Mouse (Mus musculus): Measurements from ENCODE around the gene Rnf169.
A peak's percentile ranks its signal among the peaks of the same experiment; 100 is the strongest.

The Rnf169 gene

GRCm38 (mm10) chr7:99979546-99980131, 609 bp downstream of the Rnf169 start:
- DNase-seq (ENCODE audit: low spot score in 2 of 2) = peak; percentile 59 to 66

GRCm38 (mm10) chr7:99979081-99979480, 1.2 kb downstream of the Rnf169 start:
- DNase-seq (ENCODE audit: low spot score in 2 of 2) = no peak

GRCm38 (mm10) chr7:99978041-99978440, 2.2 kb downstream of the Rnf169 start:
- no peak for DNase-seq (ENCODE audit: low spot score in 2 of 2)

- peak in 1 of 2 experiments; percentile 6 for DNase-seq (ENCODE audit: low spot score in 2 of 2)
Observed at GRCm38 (mm10) chr7:99975819-99976575, 4.3 kb downstream of the Rnf169 start.

DNA sequence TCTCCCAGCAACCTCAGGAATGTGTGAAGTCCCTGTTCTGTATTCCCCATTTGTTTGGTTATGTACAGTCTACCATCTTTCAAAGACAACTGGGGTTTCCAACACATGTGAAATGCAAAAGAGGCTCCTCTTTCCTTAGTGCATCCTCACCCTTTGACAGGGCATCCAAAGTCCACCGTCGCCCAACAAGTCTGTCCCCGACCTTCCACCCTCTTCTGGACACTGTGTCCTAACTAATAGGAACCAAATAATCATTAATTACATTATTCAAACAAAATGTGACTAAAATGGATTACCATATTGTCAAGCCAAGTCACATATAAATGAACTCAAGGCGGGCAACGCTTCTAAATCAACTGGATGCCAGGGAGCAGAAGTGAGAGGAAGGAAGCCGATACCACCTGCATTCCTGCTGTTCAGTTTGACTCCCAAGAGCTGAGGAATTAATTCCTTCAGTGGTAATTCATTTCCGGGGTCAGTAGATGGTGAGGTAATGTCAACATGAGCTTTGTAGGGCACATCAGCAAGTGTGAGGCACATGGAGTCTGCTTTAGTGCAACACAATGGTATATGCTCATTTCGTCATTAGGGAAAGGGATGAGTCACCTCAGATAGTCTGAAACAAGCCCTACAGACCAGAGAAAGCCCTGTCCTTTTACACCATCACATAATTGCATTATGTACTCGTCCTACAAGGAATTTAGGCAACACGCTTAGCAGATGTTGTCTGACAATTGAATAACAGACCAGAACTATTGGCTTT, 5.9 kb downstream of the Rnf169 start:
- DNase-seq (ENCODE audit: low spot score in 2 of 2) = peak in 1 of 2 experiments; percentile 14

- peak in 1 of 2 experiments; percentile 16 for DNase-seq (ENCODE audit: low spot score in 2 of 2)
Observed at GRCm38 (mm10) chr7:99972912-99973311, 7.3 kb downstream of the Rnf169 start.

- no peak for DNase-seq (ENCODE audit: low spot score in 2 of 2)
Observed at GRCm38 (mm10) chr7:99971926-99972325, 8.3 kb downstream of the Rnf169 start.

DNA sequence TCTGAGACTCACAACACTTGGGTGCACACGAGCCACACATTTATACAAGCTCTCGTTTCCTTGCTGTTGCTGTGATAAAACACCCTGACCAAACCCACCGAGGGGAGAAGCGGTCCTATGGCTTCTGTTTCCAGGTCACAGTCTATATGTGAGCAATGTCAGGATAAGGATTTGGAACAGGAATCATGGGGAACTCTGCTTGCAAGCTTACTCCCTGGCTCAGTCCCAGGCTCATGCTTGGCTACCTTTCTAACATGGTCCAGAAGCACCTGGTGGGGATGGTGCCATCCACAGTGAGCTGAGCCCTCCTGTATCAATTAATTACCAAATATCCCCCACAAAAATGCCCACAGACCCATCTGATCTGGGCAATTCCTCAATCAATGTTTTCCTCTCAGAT, 11.1 kb downstream of the Rnf169 start:
- peak in 1 of 2 experiments; percentile 21 for DNase-seq (ENCODE audit: low spot score in 2 of 2)

- DNase-seq (ENCODE audit: low spot score in 2 of 2) = peak in 1 of 2 experiments; percentile 16
Observed at GRCm38 (mm10) chr7:99966011-99966721, 14.1 kb downstream of the Rnf169 start.

DNA sequence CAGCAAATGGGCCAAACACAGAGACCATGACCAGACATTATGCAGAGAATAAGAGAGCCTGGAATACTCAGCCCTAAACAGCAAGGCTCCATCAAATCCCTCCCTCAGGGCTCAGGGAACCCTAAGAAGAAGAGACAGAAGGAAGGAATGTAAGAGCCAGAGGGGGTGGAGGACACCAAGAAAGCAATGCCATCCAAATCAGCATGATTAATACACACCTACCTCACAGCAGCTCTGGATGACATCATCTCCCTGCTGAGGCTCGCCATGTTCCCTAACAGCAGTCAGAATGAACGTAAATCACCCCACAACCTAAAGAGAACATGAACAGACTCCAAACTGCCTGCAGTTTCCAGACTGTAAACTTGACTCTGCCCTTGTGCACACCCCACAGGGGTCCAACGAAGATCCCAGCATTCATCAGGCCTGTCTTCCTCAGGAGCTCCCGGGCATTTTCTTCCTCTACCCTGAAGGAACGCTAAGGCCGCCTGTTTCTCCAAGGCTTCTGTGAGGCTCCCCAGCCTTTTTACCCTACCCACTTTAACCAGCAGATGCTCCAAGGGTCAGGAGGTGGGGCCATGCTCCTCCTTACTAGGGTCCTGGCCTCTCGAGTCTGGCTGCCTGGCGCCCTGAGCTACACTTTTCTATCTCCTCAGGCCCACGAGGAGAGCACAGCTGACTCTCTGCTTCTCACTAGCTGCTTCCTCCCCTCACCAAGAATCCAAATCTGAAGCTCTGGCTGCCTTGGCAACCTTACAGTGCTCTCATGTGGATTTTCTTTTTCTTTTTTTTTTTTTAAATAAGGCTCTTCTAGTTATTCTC, 15.0 kb downstream of the Rnf169 start:
- peak; percentile 81 to 89 for DNase-seq (ENCODE audit: low spot score in 2 of 2)

DNA sequence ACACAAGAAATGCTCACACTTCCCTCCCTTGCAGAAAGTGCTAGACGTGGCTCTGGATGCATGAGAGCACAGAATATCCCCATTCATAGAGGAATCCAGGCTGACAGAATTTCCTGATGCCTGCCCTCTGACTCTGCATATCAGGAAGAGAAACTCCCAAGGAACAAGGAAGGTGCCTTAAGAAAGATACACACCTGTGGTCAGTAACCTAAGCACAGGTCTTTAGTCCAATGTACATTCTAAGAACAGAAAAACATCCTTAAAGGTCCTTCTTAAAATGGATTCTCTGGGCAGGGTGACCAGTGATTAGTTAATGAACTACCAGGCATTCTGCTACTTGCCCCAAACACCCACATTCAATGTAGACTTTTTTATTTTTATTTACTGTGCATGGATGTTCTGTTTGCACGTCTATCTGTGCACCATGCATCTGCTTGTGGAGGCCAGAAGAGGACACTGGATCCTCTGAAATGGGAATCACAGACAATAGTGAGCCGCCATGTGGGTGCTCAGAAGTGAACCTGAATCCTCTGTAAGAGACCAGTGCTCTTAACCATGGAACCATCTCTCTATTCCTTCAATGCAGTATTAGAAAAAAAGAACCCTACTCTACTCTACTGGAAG, 16.9 kb downstream of the Rnf169 start:
- DNase-seq (ENCODE audit: low spot score in 2 of 2) = peak in 1 of 2 experiments; percentile 26

DNA sequence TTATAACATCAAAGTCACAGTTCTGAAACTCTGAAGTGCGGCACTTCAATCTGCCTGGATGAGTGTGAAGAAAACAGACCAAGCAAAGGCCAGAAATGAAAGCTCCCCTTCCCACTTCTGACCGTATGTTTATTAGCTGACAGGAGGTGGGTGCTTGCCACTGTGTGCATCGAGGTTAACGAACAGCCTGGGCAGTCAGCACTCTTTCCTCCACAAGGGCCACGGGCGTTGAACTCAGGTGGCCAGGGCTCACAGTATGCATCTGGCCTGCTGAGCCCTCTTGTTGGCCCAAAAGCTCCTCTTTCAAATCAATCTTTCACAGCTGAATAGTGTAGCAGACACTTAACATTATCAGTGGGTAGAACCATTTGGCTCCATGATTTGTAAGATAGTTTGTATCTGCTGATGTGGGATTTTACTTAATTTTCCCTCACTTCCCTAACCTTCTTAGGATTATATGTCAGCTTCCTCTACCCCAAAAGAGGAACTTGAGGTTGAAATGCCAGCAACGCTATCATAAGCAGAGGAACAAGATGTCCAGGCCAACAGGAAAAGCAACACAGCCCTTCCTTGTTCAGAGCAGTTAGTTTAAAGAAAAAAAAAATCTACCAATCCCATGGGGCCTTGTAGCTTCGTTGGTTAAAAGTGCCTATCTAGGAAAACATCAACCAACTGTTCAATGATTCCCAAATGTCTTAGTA, 17.6 kb downstream of the Rnf169 start:
- DNase-seq (ENCODE audit: low spot score in 2 of 2) = peak in 1 of 2 experiments; percentile 26

DNA sequence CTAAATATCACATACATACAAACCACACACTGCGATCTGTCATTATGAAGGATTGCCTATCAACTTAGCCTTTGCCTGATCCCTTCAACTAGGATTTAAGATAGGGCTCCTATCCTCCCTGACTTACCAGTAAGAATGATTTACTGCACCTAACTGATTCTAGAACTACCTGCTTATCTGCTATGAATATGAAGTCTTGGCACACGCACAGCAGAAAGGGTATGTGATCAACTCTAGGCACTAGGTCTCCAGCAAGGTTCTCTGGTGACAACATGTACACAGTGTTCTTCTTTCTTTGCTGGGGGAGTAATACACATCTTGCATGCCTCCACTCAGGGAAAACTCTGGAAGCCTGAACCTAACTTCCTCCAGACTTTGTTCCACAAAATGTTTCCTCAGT, 18.7 kb downstream of the Rnf169 start:
- peak in 1 of 2 experiments; percentile 14 for DNase-seq (ENCODE audit: low spot score in 2 of 2)

GRCm38 (mm10) chr7:99960571-99960970, 19.7 kb downstream of the Rnf169 start:
- DNase-seq (ENCODE audit: low spot score in 2 of 2) = peak in 1 of 2 experiments; percentile 17

- DNase-seq (ENCODE audit: low spot score in 2 of 2) = peak in 1 of 2 experiments; percentile 38
Observed at GRCm38 (mm10) chr7:99957226-99957965, 22.9 kb downstream of the Rnf169 start.

DNA sequence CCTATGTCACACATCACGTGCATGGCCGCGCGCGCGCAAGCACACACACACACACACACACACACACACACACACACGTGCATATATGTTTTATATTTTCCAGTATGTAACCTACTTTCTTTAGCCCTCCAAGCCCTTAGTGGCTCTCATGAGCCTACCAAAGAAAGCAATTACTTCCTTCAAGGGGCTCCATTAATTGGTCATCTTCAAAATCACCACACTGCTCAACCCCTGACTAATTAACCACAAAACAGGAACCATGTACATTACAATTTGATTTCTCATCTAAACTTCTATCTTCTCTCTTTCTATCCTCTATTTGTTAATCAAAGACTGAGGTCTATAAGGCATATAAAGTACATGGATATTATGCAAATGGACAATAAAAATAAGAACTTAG, 24.2 kb downstream of the Rnf169 start:
- DNase-seq (ENCODE audit: low spot score in 2 of 2) = peak in 1 of 2 experiments; percentile 13

DNA sequence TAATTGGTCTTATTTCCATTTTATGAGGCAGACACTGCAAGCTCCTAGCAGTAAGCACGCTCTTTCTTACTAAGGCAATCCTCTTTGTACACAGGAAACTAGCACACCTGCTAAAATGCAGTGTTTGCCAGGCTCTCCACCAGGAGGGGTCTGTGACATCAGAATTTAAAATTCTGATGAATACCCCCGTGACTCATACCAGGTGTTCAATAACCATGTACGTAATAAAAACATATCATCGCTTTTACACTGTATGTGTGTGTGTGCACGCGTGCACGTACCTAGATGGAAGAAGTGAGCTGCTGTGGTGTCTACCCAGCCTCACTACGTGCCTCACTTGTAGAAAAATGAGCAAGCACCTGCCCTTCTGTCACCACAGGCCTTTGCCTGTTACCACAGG, 26.0 kb downstream of the Rnf169 start:
- DNase-seq (ENCODE audit: low spot score in 2 of 2) = peak in 1 of 2 experiments; percentile 29

DNA sequence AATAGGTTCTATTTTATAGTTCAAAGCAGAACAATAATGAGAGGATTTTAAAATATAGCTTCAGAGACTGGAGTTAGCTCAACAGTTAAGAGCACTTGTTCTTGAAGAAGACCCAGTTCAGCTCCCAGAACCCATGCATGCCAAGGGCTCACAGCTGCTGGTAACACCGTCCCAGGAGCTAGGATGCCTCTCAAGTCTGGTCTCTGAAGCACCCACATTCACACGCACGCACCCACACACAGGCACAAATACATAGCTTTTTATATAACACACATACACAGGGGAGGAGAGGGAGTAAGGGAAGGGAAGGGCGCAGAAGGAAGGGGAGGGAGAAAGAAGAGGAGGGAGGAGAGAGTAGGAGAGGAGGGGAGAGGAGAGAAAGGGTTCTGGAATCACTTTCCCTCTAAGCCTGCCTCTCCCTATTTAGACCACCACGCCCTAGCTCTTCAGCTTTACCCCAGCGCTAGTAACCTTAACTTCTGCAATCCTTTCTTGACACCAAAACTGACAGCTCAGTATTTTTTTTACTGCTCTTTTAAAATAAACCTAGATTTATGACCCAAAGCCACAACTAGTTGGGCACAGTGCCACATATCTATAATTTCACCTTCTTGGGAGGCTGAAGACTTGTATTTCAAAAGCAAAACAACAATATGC, 26.7 kb downstream of the Rnf169 start:
- peak; percentile 75 to 84 for DNase-seq (ENCODE audit: low spot score in 2 of 2)

DNA sequence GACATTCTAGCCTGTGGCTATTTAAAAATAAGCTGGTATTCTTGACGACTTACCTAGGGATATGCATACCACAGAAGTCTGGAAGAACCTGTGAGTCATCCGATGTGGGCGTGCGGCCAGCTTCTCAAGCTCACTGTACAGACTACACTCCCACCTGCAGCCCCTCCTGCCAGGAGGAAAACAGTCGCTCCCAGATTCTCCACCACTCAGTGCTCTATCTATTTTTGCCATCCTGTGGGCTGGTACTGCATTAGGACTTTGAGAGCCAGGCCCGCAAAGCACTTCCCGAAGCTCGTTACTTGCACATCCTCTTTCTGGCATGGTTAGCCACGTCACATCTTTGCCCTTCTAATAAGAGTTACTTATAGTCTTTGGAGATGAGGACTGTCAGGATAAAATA, 32.9 kb downstream of the Rnf169 start:
- peak; percentile 89 to 91 for DNase-seq (ENCODE audit: low spot score in 2 of 2)
